Mouse (Mus musculus) heart, postnatal 14 days (tissue): ENCODE data around the gene Zfp318. TPM values are rescaled to one million over a fixed set of nuclear protein-coding genes. Genes with fewer than 3 reads are reported as not detected.

Experiments
- DNase-seq, 2 experiments: peaks; one replicate each; pipeline ENCODE4 v3.0.0; 2021 to 2022
- intact Hi-C: fragments of 180-260 bp; cut with DNase I; formaldehyde crosslinking; loops from one replicate; pipeline ENCODE4 v1.15.1; 2025
- total RNA-seq, 2 experiments: library from RNA; stranded (reverse); gene quantifications; 2 replicates each; pipeline ENCODE4 v1.2.3; 2021

Zfp318 gene
- total RNA-seq, 2 experiments from 2014 or later: 19.2 TPM

- DNase-seq: no peak
- intact Hi-C loops: no loop called here
Measured at GRCm38 (mm10) chr17:46439176-46439575, 55.6 kb downstream of the Zfp318 start.

- DNase-seq: no peak
- intact Hi-C loops: no loop called here
Measured at GRCm38 (mm10) chr17:46444839-46445579, 61.5 kb downstream of the Zfp318 start.

- intact Hi-C loops: no loop called here
- DNase-seq: no peak
Measured at GRCm38 (mm10) chr17:46446264-46446663, 62.7 kb downstream of the Zfp318 start.

- no peak for DNase-seq
- intact Hi-C loops: loop anchor here (5.0 kb wide), 1 partner anchor 40 kb away; no protein-coding TSS in a partner anchor
Measured at GRCm38 (mm10) chr17:46452683-46453082, 69.2 kb downstream of the Zfp318 start.

- DNase-seq: no peak
- intact Hi-C loops: loop anchor here (5.0 kb wide), 1 partner anchor 39 kb away; no protein-coding TSS in a partner anchor
Measured at GRCm38 (mm10) chr17:46453302-46453948, 69.9 kb downstream of the Zfp318 start.

GRCm38 (mm10) chr17:46453970-46454411, 70.5 kb downstream of the Zfp318 start:
- intact Hi-C loops: loop anchor here (5.0 kb wide), 1 partner anchor 38 kb away; no protein-coding TSS in a partner anchor

GRCm38 (mm10) chr17:46454539-46454938, 71.0 kb downstream of the Zfp318 start:
- no peak for DNase-seq
- intact Hi-C loops: loop anchor here (5.0 kb wide), 1 partner anchor 38 kb away; no protein-coding TSS in a partner anchor

More at GRCm38 (mm10) chr17:46453970-46454411, 70.5 kb downstream of the Zfp318 start:
- DNase-seq: no peak

- DNase-seq: peak; percentile 42 to 45
- intact Hi-C loops: no loop called here
Measured at GRCm38 (mm10) chr17:46455110-46455691, 71.7 kb downstream of the Zfp318 start.

- peak in 1 of 2 experiments; percentile 49 for DNase-seq
- intact Hi-C loops: no loop called here
Measured at GRCm38 (mm10) chr17:46457791-46458190, 74.3 kb downstream of the Zfp318 start.

GRCm38 (mm10) chr17:46458439-46458838, 74.9 kb downstream of the Zfp318 start:
- DNase-seq: peak in 1 of 2 experiments; percentile 39

GRCm38 (mm10) chr17:46460673-46461072, 77.1 kb downstream of the Zfp318 start:
- intact Hi-C loops: no loop called here
- peak in 1 of 2 experiments; percentile 30 for DNase-seq

More at GRCm38 (mm10) chr17:46458439-46458838, 74.9 kb downstream of the Zfp318 start:
- intact Hi-C loops: no loop called here

GRCm38 (mm10) chr17:46461347-46461746, 77.8 kb downstream of the Zfp318 start:
- no peak for DNase-seq
- intact Hi-C loops: no loop called here

- DNase-seq: peak; percentile 63 to 74
- intact Hi-C loops: no loop called here
Measured at GRCm38 (mm10) chr17:46462226-46462625, 78.7 kb downstream of the Zfp318 start.

GRCm38 (mm10) chr17:46467830-46468229, 84.3 kb downstream of the Zfp318 start:
- DNase-seq: no peak
- intact Hi-C loops: no loop called here

Other genes with a start within 250 kb of the Zfp318 start
- gene Rsph9, start 239.5 kb upstream of the Zfp318 start, total RNA-seq: 1 to 10 TPM; 1.1 to 1.4 TPM
- 10 to 100 TPM; 22.2 to 27.6 TPM for gene Mad2l1bp, start 230.2 kb upstream of the Zfp318 start, total RNA-seq
- gene Gtpbp2, start 222.7 kb upstream of the Zfp318 start, total RNA-seq: 10 to 100 TPM; 85.3 TPM
- 10 to 100 TPM in 1 of 2 experiments, 1 to 10 TPM in 1; 9.7 to 10.6 TPM for gene Polh, start 181.1 kb upstream of the Zfp318 start, total RNA-seq
- gene Xpo5, start 180.9 kb upstream of the Zfp318 start, total RNA-seq: 10 to 100 TPM; 18.7 to 20.6 TPM
- gene Polr1c, start 135.7 kb upstream of the Zfp318 start, total RNA-seq: 10 to 100 TPM; 19.1 to 27.3 TPM
- gene Yipf3, start 135.7 kb upstream of the Zfp318 start, total RNA-seq: 10 to 100 TPM; 72.4 to 77.7 TPM
- under 1 TPM; 0.50 to 0.85 TPM for gene Lrrc73, start 130.2 kb upstream of the Zfp318 start, total RNA-seq
- 10 to 100 TPM; 40.6 to 42.9 TPM for gene Tjap1, start 100.7 kb upstream of the Zfp318 start, total RNA-seq
- under 1 TPM; 0.68 to 0.84 TPM for gene Dlk2, start 86.3 kb upstream of the Zfp318 start, total RNA-seq
- gene Abcc10, start 55.4 kb upstream of the Zfp318 start, total RNA-seq: 1 to 10 TPM; 4.6 to 5.4 TPM
- gene Crip3, start 45.2 kb downstream of the Zfp318 start, total RNA-seq: 1 to 10 TPM in 1 of 2 experiments, under 1 TPM in 1; 0.79 to 2.3 TPM
- gene Slc22a7, start 54.7 kb downstream of the Zfp318 start, total RNA-seq: not detected
- gene Ttbk1, start 103.9 kb downstream of the Zfp318 start, total RNA-seq: under 1 TPM; 0.29 to 0.48 TPM
- gene Dnph1, start 113.0 kb downstream of the Zfp318 start, total RNA-seq: 1 to 10 TPM; 2.1 to 2.4 TPM
- 10 to 100 TPM; 17.0 to 18.2 TPM for gene Cul9, start 162.7 kb downstream of the Zfp318 start, total RNA-seq
- 100 to 1,000 TPM in 1 of 2 experiments, 10 to 100 TPM in 1; 93.0 to 109 TPM for gene Srf, start 172.4 kb downstream of the Zfp318 start, total RNA-seq
- 1 to 10 TPM; 9.1 to 9.2 TPM for gene Ptk7, start 245.8 kb downstream of the Zfp318 start, total RNA-seq